Mouse (Mus musculus) cerebellum, adult 18-20 months (tissue): ENCODE results near the gene Camkk2.

Experiments
- DNase-seq, 2 experiments: peaks; one replicate each; pipeline ENCODE4 v3.0.0; 2021

Camkk2 gene

DNA sequence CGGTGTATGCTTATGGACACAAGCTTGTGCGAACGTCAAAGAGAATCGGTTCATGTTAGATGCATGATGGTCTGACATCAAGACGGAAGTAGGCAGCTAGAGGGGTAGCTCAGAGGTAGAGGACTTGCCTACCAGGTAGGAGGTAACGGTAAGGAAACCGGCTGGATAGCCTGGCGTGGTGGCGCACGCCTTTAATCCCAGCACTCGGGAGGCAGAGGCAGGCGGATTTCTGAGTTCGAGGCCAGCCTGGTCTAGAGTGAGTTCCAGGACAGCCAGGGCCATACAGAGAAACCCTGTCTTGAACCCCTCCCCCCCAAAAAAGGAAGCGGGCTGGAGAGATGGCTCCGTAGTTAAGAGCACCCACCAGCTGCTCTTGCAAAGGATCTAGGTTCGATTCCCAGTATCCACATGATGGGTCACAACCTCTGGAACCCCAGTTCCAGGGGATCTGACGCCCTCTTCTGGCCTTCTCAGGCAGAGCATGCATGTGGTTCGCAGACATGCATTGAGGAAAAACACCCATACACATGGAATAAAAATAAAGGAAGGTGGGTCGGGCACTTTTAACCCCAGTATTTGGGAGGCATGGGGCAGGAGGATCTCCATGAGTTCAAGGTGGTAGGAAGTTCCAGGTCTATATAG is 1.7 kb upstream of the Camkk2 start:
- no peak for DNase-seq

DNA sequence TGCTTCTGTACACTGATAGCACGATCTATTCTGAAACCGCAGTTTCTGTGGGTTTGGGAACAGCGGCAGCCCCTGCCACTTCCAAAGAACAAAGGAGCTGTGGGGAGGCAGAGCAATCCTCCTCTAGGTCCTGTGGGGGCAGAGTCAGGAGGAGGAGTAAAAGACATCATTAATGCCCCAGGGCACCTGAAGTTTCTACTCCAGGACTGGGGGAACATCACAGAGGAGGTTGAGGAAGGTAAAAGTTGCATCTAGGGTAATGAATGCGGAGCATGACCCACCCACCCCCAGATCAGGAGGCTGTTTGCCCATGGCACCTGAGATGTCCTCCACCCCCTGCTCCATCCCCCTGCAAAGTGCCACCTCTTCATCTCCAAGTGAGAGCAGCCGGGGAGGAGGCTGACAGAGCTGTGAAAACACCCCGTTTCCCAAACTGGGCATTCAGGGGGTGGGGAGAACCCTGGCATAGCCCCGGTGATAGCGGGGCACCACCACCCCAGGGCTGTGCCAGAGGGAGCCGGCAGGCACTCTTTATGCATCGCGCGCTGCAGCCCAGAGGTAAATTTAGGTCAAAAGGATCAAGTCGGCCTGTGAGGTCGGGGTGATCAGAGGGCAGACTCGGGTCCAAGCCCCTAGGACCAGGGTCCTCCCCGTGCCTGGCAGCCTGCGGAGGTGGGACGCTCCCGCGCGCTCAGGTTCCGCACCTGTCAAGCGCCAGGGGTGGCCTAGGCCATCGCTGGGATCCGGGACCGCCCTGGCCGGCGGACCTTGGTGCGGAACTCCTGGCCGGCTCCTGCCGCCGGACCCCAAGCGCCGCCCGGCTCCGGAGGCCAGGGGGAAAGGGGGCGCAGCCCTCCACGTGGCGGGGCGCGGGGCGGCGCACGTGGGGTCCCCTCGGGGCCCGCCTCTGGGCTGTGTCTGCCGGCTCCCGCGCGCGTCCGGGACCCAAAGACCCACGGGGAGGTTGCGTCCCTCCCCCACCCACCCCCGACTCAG is 680 bp downstream of the Camkk2 start:
- DNase-seq = peak; percentile 44 to 46

DNA sequence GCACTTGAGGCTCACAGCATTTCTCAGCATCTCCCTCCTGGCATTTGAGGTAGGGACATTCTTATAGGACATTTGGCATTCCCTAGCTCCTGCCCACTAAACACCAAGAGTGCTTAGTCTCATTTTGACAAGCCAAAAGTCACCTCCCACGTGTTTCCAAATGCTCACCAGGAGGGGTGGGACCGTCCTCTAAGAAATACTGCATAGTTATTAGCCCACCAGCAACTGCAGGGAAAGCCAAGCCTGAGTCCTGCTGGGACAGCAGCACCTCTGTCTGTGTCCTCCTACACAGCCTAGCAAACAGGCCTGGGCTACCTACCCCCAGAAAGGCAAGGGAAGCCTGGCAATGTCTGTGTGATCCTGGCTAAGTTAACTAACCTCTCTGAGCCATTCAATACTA is 1.9 kb downstream of the Camkk2 start:
- peak in 1 of 2 experiments; percentile 16 for DNase-seq

- no peak for DNase-seq
These were observed 3.4 kb downstream of the Camkk2 start for GRCm38 (mm10) chr5:122775646-122776286.

DNA sequence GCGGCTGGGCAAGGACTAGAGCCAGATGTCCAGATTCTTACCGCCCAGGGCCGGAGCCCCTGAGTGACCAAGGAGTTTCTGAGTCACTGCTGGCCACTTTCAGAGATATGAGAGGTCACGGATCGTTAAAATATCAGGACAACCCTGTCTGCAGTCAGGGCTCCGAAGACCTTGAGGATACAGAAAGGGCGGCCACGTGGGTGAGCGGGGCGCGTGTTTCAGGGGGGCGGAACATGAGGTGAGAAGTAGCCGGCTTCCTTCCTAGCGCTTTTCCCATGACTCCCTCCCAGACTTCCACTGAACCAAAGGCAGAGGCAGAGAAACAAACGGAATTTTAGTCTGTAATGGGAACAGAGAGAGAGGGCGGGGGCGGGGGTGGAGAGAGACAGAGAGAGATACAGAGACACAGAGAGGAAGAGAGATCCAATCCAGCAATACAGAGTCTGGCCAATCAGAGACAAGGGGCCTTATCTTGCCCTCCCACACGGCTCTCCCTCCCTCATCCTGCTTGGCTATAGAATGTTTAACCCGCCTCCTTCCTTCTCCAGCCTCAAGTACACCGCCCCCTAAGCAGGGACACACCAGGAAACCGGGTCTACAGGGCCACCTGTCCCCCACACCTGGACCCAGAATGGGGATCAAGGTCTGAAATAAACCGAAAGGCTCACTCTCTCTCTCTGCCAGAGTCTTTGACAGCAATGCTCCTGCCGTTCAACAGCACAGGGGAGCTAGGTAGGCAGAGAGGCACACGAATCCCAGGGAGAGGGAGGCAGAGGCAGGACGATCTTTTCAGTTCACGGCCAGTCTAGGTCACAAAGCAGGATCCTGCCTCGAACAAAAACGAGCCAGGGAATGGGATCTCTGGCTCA is 4.2 kb downstream of the Camkk2 start:
- peak; percentile 53 to 58 for DNase-seq

- peak in 1 of 2 experiments; percentile 13 for DNase-seq
These were observed 5.5 kb downstream of the Camkk2 start for GRCm38 (mm10) chr5:122773756-122774155.

GRCm38 (mm10) chr5:122771428-122771827 is 7.8 kb downstream of the Camkk2 start:
- peak in 1 of 2 experiments; percentile 41 for DNase-seq

DNA sequence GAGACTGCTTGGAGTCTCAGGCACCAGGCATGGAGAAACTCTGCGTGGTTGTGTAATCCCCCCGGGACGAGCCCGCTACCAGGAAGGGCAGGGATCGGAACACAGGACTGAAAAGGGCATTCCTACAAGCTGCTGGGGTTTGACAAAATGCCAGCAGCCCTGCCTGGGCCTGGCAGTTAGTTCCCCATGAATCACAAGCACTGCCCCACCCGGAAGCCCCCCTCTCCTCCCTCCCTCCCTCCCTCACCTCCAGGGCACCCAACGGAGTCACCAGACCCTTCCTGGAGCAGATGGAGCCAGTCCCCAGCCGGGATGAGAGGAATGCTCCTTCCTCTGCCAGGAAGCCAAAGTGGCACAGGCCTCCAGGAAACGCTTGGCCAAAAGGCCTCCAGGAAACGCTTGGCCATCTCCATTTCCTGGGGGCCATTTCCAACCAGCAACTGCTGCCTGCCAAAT is 8.4 kb downstream of the Camkk2 start:
- DNase-seq = peak; percentile 91 to 93

DNA sequence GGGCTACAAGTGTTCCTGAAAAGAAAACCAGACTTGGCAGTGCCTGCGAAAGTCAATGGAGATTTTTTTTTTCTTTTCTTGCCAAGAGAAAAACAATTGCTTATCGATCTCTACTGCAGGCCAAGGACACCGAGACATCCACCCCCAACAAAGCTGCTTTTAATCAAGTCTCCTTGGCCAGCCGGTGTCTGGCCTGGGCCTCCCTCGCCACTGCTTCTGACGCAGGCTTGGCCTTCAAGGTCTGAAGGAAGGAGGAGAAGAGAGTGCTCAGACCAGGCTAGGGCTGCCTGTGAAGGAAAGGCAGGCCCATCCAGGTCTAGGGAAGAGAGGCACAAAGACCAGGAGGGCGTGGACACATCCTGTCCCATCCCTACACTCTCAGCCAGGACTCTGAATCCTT is 8.9 kb downstream of the Camkk2 start:
- DNase-seq = peak; percentile 43 to 57

DNA sequence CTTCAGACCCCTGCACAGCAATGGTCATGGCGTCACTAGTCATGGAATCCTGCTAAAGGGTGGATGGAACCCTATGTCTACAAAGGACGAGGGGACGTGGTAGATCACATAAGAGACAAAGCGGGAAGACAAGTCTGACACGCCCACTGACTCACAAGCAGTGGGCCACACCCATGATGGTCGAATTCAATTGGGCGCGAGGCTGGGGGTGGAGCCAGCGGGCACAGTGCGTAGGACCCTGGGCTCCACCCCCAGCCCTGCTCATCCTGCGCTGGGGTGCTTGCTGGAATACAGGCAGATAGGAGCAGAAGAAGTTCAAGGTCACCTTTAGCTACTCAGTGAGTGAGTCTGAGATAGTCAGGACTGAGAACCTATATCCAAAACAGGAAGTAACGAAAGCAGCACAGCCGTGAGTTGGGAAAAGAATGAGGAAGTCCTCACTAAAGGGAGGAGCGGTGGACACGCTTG is 10.1 kb downstream of the Camkk2 start:
- DNase-seq = peak in 1 of 2 experiments; percentile 19

GRCm38 (mm10) chr5:122767283-122767682 is 11.9 kb downstream of the Camkk2 start:
- peak in 1 of 2 experiments; percentile 42 for DNase-seq

- peak; percentile 79 to 82 for DNase-seq
These were observed 15.2 kb downstream of the Camkk2 start for GRCm38 (mm10) chr5:122764032-122764464.

DNA sequence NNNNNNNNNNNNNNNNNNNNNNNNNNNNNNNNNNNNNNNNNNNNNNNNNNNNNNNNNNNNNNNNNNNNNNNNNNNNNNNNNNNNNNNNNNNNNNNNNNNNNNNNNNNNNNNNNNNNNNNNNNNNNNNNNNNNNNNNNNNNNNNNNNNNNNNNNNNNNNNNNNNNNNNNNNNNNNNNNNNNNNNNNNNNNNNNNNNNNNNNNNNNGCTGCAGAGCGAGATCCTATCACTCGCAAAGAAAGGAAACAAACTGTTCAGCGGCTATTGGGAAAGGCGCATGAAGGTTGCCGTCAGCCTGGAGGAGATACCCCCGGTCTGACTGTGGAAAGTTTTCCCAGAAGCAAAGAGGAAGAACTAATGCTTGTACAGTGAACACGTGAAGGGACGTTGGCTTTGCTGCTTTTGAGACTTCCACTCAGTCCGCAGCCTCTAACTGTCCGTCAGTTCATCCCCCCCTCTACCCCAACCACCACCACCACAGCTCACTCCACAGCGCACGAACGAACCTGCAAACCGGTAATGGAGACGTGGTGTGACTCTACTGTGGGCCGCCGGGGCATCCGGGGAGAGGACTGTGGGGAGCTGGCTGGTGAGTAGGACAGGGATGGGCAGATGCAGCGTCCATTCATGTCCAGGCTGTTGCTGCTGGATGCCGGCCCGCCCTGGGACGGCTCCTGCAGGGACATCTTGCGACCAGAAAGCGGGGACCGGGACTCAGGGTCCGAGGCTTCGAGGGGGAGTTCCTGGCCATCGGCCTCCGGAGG is 15.8 kb downstream of the Camkk2 start:
- DNase-seq = peak; percentile 45 to 66

GRCm38 (mm10) chr5:122756680-122757079 is 22.5 kb downstream of the Camkk2 start:
- DNase-seq = peak; percentile 80 to 82

GRCm38 (mm10) chr5:122756144-122756543 is 23.1 kb downstream of the Camkk2 start:
- DNase-seq = no peak

DNA sequence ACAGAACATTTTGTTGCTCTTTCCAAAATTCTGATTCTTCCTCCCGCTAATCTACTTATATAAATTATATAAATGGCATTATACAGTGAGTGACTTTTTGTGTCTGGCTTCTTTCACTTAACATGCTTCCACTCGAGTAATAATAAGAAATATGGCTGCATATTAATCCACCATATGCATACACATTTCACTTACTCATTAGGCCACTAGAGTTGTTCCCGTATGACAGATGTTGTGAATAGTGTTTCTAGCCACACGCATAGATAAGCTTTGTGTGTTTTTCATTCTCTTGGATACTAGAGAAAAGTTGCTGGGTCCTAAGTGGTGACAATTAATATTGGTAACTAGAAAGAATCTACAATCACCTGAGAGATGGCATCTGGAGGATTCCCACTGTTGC is 23.6 kb downstream of the Camkk2 start:
- DNase-seq = no peak

DNA sequence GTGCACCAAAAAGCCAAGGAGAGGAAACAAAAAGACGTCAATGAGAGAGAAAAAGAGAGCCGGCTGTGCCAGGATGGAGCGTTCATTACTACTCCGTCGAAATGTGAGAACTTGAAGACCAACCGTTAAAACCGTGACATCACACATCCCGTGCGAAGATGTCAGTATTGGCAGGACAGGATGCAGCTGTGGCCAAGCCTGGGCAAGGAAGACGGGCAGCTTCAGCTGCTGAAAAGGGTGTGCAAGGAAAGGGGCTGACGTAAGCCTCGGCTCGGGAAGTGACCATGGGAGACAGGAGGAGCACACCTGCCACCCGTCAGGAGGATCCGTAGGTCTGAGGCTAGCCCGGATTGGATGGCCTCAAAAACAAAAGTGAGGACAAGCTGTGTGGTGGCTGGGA is 24.7 kb downstream of the Camkk2 start:
- no peak for DNase-seq

GRCm38 (mm10) chr5:122747950-122748349 is 31.3 kb downstream of the Camkk2 start:
- no peak for DNase-seq

DNA sequence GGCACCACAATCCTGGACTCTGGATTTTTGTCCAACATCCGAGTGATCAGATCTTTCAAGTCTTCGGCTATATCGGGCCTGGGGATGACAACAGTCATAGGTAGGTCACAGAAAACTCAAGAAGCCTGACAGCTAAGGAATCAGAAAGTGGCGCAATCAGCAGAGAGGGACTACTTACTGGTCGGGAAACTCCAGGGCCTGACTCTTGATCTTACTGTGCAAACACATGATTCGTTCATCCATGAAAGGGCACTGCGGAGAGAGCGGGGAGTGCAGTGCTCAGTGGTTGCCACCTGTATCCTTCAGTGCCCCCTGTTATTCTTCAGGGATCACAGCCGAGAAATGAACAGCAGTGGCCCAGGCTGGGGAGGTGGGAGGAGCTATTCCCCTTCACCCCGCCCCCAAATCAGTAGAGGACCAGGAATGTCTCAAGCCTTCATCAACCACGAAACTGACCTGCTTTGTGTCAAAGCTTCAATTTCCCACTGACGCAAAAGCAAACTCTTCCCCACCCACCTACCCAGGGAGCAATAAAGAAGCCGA is 35.3 kb downstream of the Camkk2 start:
- no peak for DNase-seq

- no peak for DNase-seq
These were observed 42.4 kb downstream of the Camkk2 start for GRCm38 (mm10) chr5:122736761-122737160.

GRCm38 (mm10) chr5:122735853-122736252 is 43.4 kb downstream of the Camkk2 start:
- no peak for DNase-seq
